Mouse (Mus musculus): ENCODE results near the gene Gm37240. TPM values are rescaled to one million over a fixed set of nuclear protein-coding genes. Genes with fewer than 3 reads are reported as not detected.
A peak's percentile ranks its signal among the peaks of the same experiment; 100 is the strongest.
"Not testable (repeated sequence)": the region's sequence is repeated elsewhere in the genome, so short reads cannot be mapped to it uniquely, and the experiment has no call there.

Gene Gm37240
- total RNA-seq, 2 experiments from 2014 or later, result 0.92 to 1.4 TPM

- no peak for DNase-seq (ENCODE audit: extremely low spot score in 1 of 2, low spot score in 1 of 2)
Observed at GRCm38 (mm10) chr3:85592067-85592466, 295.3 kb downstream of the Gm37240 start.

GRCm38 (mm10) chr3:85590090-85590754 is 297.1 kb downstream of the Gm37240 start:
- DNase-seq (ENCODE audit: extremely low spot score in 1 of 2, low spot score in 1 of 2), result no peak

GRCm38 (mm10) chr3:85588701-85589100 is 298.6 kb downstream of the Gm37240 start:
- no peak for DNase-seq (ENCODE audit: extremely low spot score in 1 of 2, low spot score in 1 of 2)

GRCm38 (mm10) chr3:85584966-85585365 is 302.4 kb downstream of the Gm37240 start:
- no peak for DNase-seq (ENCODE audit: extremely low spot score in 1 of 2, low spot score in 1 of 2)

GRCm38 (mm10) chr3:85583194-85583593 is 304.1 kb downstream of the Gm37240 start:
- no peak for DNase-seq (ENCODE audit: extremely low spot score in 1 of 2, low spot score in 1 of 2)

- no peak for DNase-seq (ENCODE audit: extremely low spot score in 1 of 2, low spot score in 1 of 2)
Observed at GRCm38 (mm10) chr3:85582726-85583125, 304.6 kb downstream of the Gm37240 start.

- DNase-seq (ENCODE audit: extremely low spot score in 1 of 2, low spot score in 1 of 2), result peak; percentile 97 to 99
Observed at GRCm38 (mm10) chr3:85573864-85574830, 313.2 kb downstream of the Gm37240 start, which contains the start of gene Gatb. Gatb (plus strand) TSS chr3:85574119.

- no peak for DNase-seq (ENCODE audit: extremely low spot score in 1 of 2, low spot score in 1 of 2)
Observed at GRCm38 (mm10) chr3:85573216-85573863, 314.0 kb downstream of the Gm37240 start.

GRCm38 (mm10) chr3:85572502-85572901 is 314.8 kb downstream of the Gm37240 start:
- not testable (repeated sequence) for DNase-seq (ENCODE audit: extremely low spot score in 1 of 2, low spot score in 1 of 2)

GRCm38 (mm10) chr3:85571276-85571675 is 316.0 kb downstream of the Gm37240 start:
- peak in 1 of 2 experiments; percentile 48 for DNase-seq (ENCODE audit: extremely low spot score in 1 of 2, low spot score in 1 of 2)

GRCm38 (mm10) chr3:85564603-85565002 is 322.7 kb downstream of the Gm37240 start:
- DNase-seq (ENCODE audit: extremely low spot score in 1 of 2, low spot score in 1 of 2), result no peak

GRCm38 (mm10) chr3:85553731-85554277 is 333.5 kb downstream of the Gm37240 start:
- no peak for DNase-seq (ENCODE audit: extremely low spot score in 1 of 2, low spot score in 1 of 2)

- no peak for DNase-seq (ENCODE audit: extremely low spot score in 1 of 2, low spot score in 1 of 2)
Observed at GRCm38 (mm10) chr3:85551352-85551751, 336.0 kb downstream of the Gm37240 start.

GRCm38 (mm10) chr3:85550312-85550711 is 337.0 kb downstream of the Gm37240 start:
- no peak for DNase-seq (ENCODE audit: extremely low spot score in 1 of 2, low spot score in 1 of 2)

GRCm38 (mm10) chr3:85543652-85544051 is 343.7 kb downstream of the Gm37240 start:
- DNase-seq (ENCODE audit: extremely low spot score in 1 of 2, low spot score in 1 of 2), result no peak

- no peak for DNase-seq (ENCODE audit: extremely low spot score in 1 of 2, low spot score in 1 of 2)
Observed at GRCm38 (mm10) chr3:85542765-85543164, 344.6 kb downstream of the Gm37240 start.

- DNase-seq (ENCODE audit: extremely low spot score in 1 of 2, low spot score in 1 of 2), result peak in 1 of 2 experiments; percentile 2
Observed at GRCm38 (mm10) chr3:85535621-85536520, 351.4 kb downstream of the Gm37240 start.

- no peak for DNase-seq (ENCODE audit: extremely low spot score in 1 of 2, low spot score in 1 of 2)
Observed at GRCm38 (mm10) chr3:85535042-85535441, 352.3 kb downstream of the Gm37240 start.

- no peak for DNase-seq (ENCODE audit: extremely low spot score in 1 of 2, low spot score in 1 of 2)
Observed at GRCm38 (mm10) chr3:85532376-85532775, 354.9 kb downstream of the Gm37240 start.
